Mouse (Mus musculus): ENCODE data around the gene Fcamr.

Gene Fcamr

DNA sequence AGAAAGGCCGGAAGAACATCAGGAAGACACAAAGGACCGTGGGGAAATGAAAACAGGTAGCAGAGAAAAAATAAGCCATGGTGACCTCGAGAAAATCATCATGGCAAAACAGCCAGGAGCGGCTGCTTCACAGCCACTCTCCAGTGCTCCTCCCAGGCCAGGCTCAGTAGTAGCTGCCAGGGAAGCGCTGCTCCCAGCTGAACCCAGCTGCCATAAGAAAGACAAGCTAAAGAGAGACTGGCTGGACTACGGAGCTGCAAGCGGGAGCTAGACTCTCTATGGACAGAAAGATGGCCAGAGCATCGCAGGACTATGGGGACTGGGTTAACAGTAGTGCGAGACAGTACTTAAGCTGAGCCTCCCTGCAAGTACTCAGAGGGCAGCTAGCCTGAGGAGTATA is 54.1 kb downstream of the Fcamr start:
- no peak for DNase-seq (ENCODE audit: low spot score)

DNA sequence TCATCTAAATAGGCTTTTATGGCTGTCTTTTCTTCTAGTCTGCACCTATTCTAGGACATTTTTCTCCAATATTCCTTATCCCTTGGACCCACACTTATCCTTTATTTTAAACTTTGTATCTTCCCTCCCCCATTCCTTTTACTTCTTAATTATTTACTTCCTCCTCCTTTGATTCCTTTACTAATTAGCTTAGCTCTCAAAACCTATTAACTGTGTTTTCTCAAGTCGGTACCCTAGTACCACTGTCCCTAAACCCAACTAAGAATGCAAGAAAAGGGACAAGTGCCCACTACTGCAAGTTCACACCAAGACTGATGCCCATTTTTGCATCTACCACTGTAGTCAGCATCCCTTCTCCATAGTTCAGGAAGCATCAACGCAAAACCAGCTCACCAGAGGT is 55.0 kb downstream of the Fcamr start:
- no peak for DNase-seq (ENCODE audit: low spot score)

DNA sequence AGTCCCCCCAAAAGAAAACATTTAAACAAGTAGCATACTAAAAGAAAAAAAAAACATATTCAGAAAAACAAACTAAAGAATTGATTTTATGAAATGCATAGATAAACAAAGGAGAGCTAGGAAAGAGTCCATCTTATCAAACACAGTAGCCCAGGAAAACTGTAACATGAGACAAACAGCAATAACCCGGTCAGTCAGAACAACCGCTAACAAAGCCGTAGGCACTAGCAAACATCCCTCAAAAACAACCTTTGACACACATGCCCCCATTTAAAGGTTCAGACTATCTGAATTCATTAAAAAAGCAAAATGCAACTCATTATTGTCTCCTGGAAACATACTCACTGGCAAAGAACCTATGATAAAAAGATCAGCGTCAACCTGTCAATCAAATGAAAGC is 56.8 kb downstream of the Fcamr start:
- DNase-seq (ENCODE audit: low spot score) = no peak

GRCm38 (mm10) chr1:130864238-130864637 is 63.5 kb downstream of the Fcamr start:
- no peak for DNase-seq (ENCODE audit: low spot score)
